Mouse (Mus musculus) heart, embryonic 12.5 days (tissue): Measurements from ENCODE around the gene Lipm. TPM values are rescaled to one million over a fixed set of nuclear protein-coding genes. Genes with fewer than 3 reads are reported as not detected.

Experiments
- ATAC-seq: fragments of 200-750 bp; cut with Nextera tagmentation; 2 replicates; pipeline ENCODE4 v1.8.0; 2017; ENCODE audit warnings: moderate TSS enrichment, moderate library complexity; ENCODE audit not compliant: insufficient number of reproducible peaks, low FRiP score
- H3K27ac ChIP-seq: fragments of 300-500 bp; sonication (generic); 2 replicates; pipeline ENCODE4 v1.5.1; 2016; ENCODE audit warnings: mild to moderate bottlenecking, moderate library complexity; ENCODE audit not compliant: poor library complexity, severe bottlenecking
- H3K27me3 ChIP-seq: fragments of 300-500 bp; sonication (generic); replicated peaks from 2 replicates; pipeline ENCODE4 v1.6.1; 2016; ENCODE audit warnings: mild to moderate bottlenecking, moderate library complexity
- H3K36me3 ChIP-seq: fragments of 300-500 bp; sonication (generic); 2 replicates; pipeline ENCODE4 v1.6.1; 2016; ENCODE audit warnings: mild to moderate bottlenecking, moderate library complexity
- H3K4me1 ChIP-seq: fragments of 300-500 bp; sonication (generic); replicated peaks from 2 replicates; pipeline ENCODE4 v1.6.1; 2016; ENCODE audit warnings: mild to moderate bottlenecking
- H3K4me2 ChIP-seq: fragments of 300-500 bp; sonication (generic); 2 replicates; pipeline ENCODE4 v1.6.1; 2016; ENCODE audit warnings: mild to moderate bottlenecking, moderate library complexity
- H3K4me3 ChIP-seq: fragments of 300-500 bp; sonication (generic); 2 replicates; pipeline ENCODE4 v1.5.1; 2016; ENCODE audit warnings: mild to moderate bottlenecking
- H3K9ac ChIP-seq: fragments of 300-500 bp; sonication (generic); 2 replicates; pipeline ENCODE4 v1.6.1; 2016; ENCODE audit warnings: mild to moderate bottlenecking, moderate library complexity
- H3K9me3 ChIP-seq: fragments of 300-500 bp; sonication (generic); replicated peaks from 2 replicates; pipeline ENCODE4 v1.6.1; 2016; ENCODE audit warnings: mild to moderate bottlenecking, moderate library complexity
- WGBS: fragments of 180-500 bp; shearing (Covaris S2); methylation state at CpG from one replicate; pipeline ENCODE4 v1.1.7; 2016; 5-methylcytosine and 5-hydroxymethylcytosine counted together
- microRNA-seq: library from miRNA; unstranded; fragments of <30 nt; microRNA quantifications from one replicate; pipeline ENCODE4, GENCODE M21; 2017
- polyA plus RNA-seq: library from polyadenylated mRNA; unstranded; fragments of >200 nt; fragmentation: Nextera tagmentation; extraction: Ambion mirVana; gene quantifications from 2 replicates; pipeline ENCODE4 v1.2.1, GENCODE M21; 2016

Lipm gene
- polyA plus RNA-seq, 1 experiment from 2014 or later: not detected

DNA sequence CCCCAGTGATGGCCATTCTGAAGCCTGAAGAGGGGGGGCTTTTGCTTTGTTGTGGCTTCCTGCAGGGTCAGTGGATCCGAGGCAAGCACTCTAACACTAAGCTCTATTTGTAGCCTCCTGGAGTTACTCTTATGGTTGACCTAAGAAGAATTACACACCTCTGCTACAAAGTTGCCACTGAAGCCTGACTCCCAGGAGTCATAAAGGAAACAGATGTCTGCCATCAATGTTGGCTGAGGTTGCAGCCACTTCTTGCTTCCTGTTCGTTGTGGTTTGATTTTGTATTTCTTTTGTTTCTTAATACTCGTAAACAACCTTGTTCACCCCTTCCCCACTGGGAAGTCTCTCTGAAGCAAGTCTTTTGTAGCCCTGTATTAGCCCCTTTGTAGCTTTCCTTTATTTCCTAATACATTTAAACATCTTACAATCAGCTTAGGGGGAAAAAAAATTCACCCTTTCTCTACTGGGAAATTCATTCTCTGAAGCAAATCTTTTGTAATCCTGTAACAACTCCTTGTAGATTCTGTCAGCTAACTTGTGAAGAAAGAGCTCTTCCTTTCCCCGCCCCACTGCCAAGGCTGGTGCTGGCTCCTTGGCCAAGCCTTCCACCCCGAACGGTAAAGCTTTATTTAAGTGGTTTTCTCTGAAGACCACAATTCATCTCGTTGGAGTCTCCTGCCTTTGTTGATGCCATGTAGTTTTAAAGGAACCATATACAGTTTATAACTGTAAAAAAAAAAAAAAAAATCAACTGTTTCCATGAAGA lies 67.3 kb downstream of the Lipm start:
- Histone ChIP-seq H3K27ac (no peak overlapping the region), H3K4me2 (no peak overlapping the region), H3K36me3 (no peaks in the 10 kb centered on the region), H3K4me1 (no peaks in the 10 kb centered on the region), H3K9ac (no peak overlapping the region), H3K27me3 (no peaks in the 10 kb centered on the region), H3K4me3 (no peak overlapping the region), H3K9me3 (no peaks in the 10 kb centered on the region)
- WGBS: 67% methylated on average over 7 of the region's 7 CpGs
- no peak for ATAC-seq

GRCm38 (mm10) chr19:34169121-34169520 lies 68.4 kb downstream of the Lipm start:
- ATAC-seq: no peak
- Histone ChIP-seq H3K36me3 (no peaks in the 10 kb centered on the region), H3K9ac (no peak overlapping the region), H3K27ac (no peak overlapping the region), H3K9me3 (no peaks in the 10 kb centered on the region), H3K4me3 (no peak overlapping the region), H3K27me3 (no peaks in the 10 kb centered on the region), H3K4me1 (0 out of 2 replicates have a peak, but pooled peaks cover under 1% of the 10 kb centered on the region), H3K4me2 (no peak overlapping the region)

DNA sequence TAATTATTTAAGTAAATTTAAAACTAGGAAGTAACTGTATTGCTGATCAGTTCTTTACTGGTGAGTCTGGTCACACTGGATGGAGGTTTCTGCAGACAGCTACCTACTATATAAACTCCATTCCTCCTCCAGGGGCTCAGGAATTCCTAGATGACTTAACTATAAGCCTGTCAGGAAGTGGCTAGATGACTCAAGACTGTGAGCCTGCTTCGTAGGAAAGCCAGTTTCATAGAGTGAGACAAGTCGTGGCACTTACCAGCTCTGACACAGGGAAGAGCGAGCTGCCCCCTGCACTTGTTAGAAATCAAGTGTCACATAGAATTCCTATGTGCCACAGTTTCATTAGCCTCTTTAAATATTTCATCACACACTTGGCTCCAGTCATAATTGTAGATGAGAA lies 70.4 kb downstream of the Lipm start:
- Histone ChIP-seq H3K9me3 (no peaks in the 10 kb centered on the region), H3K4me2 (no peak overlapping the region), H3K27me3 (no peaks in the 10 kb centered on the region), H3K9ac (no peak overlapping the region), H3K4me1 (0 out of 2 replicates have a peak, but pooled peaks cover 3% of the 10 kb centered on the region), H3K4me3 (no peak overlapping the region), H3K36me3 (no peaks in the 10 kb centered on the region), H3K27ac (no peak overlapping the region)
- 38% methylated on average over 3 of the region's 3 CpGs for WGBS
- no peak for ATAC-seq

Small RNA genes lying within 50 kb of the gene (microRNA-seq; reads per million reads assigned to microRNA genes)
- gene Gm23334: not detected

Other genes starting within 250 kb of the Lipm start
- gene Lipf, start 139.7 kb upstream of the Lipm start, polyA plus RNA-seq: 0.15 TPM in 1 of 2 replicates, not detected in the other
- gene Lipk, start 92.6 kb upstream of the Lipm start, polyA plus RNA-seq: not detected in 2 replicates
- gene Lipn, start 33.6 kb upstream of the Lipm start, polyA plus RNA-seq: not detected in 2 replicates
- gene Ankrd22, start 65.1 kb downstream of the Lipm start, polyA plus RNA-seq: not detected in 2 replicates
- 5.2 and 6.9 TPM in 2 replicates for gene Stambpl1, start 91.3 kb downstream of the Lipm start, polyA plus RNA-seq
- gene Acta2, start 154.7 kb downstream of the Lipm start, polyA plus RNA-seq: 1,019 and 1,096 TPM in 2 replicates
- 2.2 and 2.4 TPM in 2 replicates for gene Fas, start 189.7 kb downstream of the Lipm start, polyA plus RNA-seq